Mouse (Mus musculus) MEL (cell line): ENCODE measurements around the gene Pole3. TPM values are rescaled to one million over a fixed set of nuclear protein-coding genes. Genes with fewer than 3 reads are reported as not detected.

ENCODE experiments used
- DNase-seq: peaks from one replicate; pipeline ENCODE4 v3.0.0; 2011; ENCODE audit warnings: low read depth, low spot score
- H3K27ac ChIP-seq: 2 replicates; pipeline ENCODE4 v1.5.1; 2012; ENCODE audit warnings: low read depth, mild to moderate bottlenecking, control low read depth, low read length, moderate library complexity; ENCODE audit not compliant: control insufficient read depth
- H3K27me3 ChIP-seq, 2 experiments: fragments of 150-350 bp in 1 of 2; sonication (generic) in 1 of 2; 2 replicates each; pipeline ENCODE4 v1.6.1; 2012; ENCODE audit warnings: low read length in 2 of 2, mild to moderate bottlenecking in 2 of 2, improper control_type of control experiment in 1 of 2, moderate library complexity in 1 of 2; ENCODE audit not compliant: insufficient read depth in 2 of 2, control insufficient read depth in 1 of 2
- H3K36me3 ChIP-seq, 2 experiments: 2 replicates each; pipeline ENCODE4 v1.6.1; 2012 to 2014; ENCODE audit warnings: low read length in 2 of 2, improper control_type of control experiment in 1 of 2, inconsistent platforms in 1 of 2, mild to moderate bottlenecking in 1 of 2; ENCODE audit not compliant: insufficient read depth in 2 of 2, control insufficient read depth in 1 of 2
- H3K4me1 ChIP-seq, 2 experiments: fragments of 150-350 bp in 1 of 2; sonication (generic) in 1 of 2; 2 replicates each; pipeline ENCODE4 v1.6.1; 2012; ENCODE audit warnings: low read length in 2 of 2, improper control_type of control experiment in 1 of 2, mild to moderate bottlenecking in 1 of 2; ENCODE audit not compliant: insufficient read depth in 2 of 2, control insufficient read depth in 1 of 2
- H3K4me3 ChIP-seq, 2 experiments: fragments of 150-350 bp in 1 of 2; sonication (generic) in 1 of 2; 2 replicates each; pipeline ENCODE4 v1.5.1; 2012; ENCODE audit warnings: low read depth in 2 of 2, low read length in 2 of 2, mild to moderate bottlenecking in 2 of 2, moderate library complexity in 2 of 2, control low read depth in 1 of 2, improper control_type of control experiment in 1 of 2; ENCODE audit not compliant: control insufficient read depth in 1 of 2, insufficient read depth in 1 of 2
- H3K79me2 ChIP-seq: 2 replicates; pipeline ENCODE4 v1.6.1; 2012; ENCODE audit warnings: mild to moderate bottlenecking, low read length, moderate library complexity; ENCODE audit not compliant: control insufficient read depth, poor library complexity, insufficient read depth
- H3K9ac ChIP-seq: 2 replicates; pipeline ENCODE4 v1.6.1; 2012; ENCODE audit warnings: low read depth, mild to moderate bottlenecking, control low read depth, low read length, moderate library complexity; ENCODE audit not compliant: control insufficient read depth, poor library complexity, severe bottlenecking
- H3K9me3 ChIP-seq: fragments of 150-350 bp; sonication (generic); replicated peaks from 2 replicates; pipeline ENCODE4 v1.6.1; 2012; ENCODE audit warnings: mild to moderate bottlenecking, low read length, improper control_type of control experiment, moderate library complexity; ENCODE audit not compliant: insufficient read depth
- CTCF ChIP-seq, 3 experiments: IDR thresholded peaks in 2 of 3; conservative IDR thresholded peaks in 1 of 3; 2 replicates each; pipeline ENCODE4 v1.5.1; 2011 to 2012; ENCODE audit warnings: low read length in 3 of 3, low read depth in 2 of 3, mild to moderate bottlenecking in 2 of 3, improper control_type of control experiment in 1 of 3, inconsistent platforms in 1 of 3, mixed read lengths in 1 of 3, moderate library complexity in 1 of 3; ENCODE audit not compliant: control insufficient read depth in 1 of 3, insufficient read depth in 1 of 3, poor library complexity in 1 of 3, severe bottlenecking in 1 of 3
- E2F4 ChIP-seq: IDR thresholded peaks from 2 replicates; pipeline ENCODE4 v1.6.1; 2011; ENCODE audit warnings: low read depth, low read length, improper control_type of control experiment, borderline replicate concordance
- ETS1 ChIP-seq: IDR thresholded peaks from 2 replicates; pipeline ENCODE4 v1.6.1; 2012; ENCODE audit warnings: low read depth, mild to moderate bottlenecking, inconsistent platforms, low read length, improper control_type of control experiment, moderate library complexity
- HCFC1 ChIP-seq: IDR thresholded peaks from 2 replicates; pipeline ENCODE4 v1.6.1; 2012; ENCODE audit warnings: low read depth, mild to moderate bottlenecking, inconsistent platforms, low read length, improper control_type of control experiment, moderate library complexity
- JUND ChIP-seq: IDR thresholded peaks from 2 replicates; pipeline ENCODE4 v1.6.1; 2011; ENCODE audit warnings: low read depth, mild to moderate bottlenecking, improper control_type of control experiment, low read length
- MAX ChIP-seq: IDR thresholded peaks from 2 replicates; pipeline ENCODE4 v1.6.1; 2011; ENCODE audit warnings: low read length, improper control_type of control experiment
- MAZ ChIP-seq: IDR thresholded peaks from 2 replicates; pipeline ENCODE4 v1.6.1; 2012; ENCODE audit warnings: low read depth, mild to moderate bottlenecking, inconsistent platforms, low read length, improper control_type of control experiment
- MEF2A ChIP-seq: IDR thresholded peaks from 2 replicates; pipeline ENCODE4 v1.6.1; 2014; ENCODE audit warnings: low read depth, mild to moderate bottlenecking, inconsistent platforms, low read length, improper control_type of control experiment; ENCODE audit not compliant: poor library complexity, insufficient replicate concordance, severe bottlenecking; ENCODE audit errors: extremely low read depth
- MXI1 ChIP-seq: IDR thresholded peaks from 2 replicates; pipeline ENCODE4 v1.6.1; 2011; ENCODE audit warnings: mild to moderate bottlenecking, low read depth, low read length, improper control_type of control experiment
- MYB ChIP-seq: IDR thresholded peaks from 2 replicates; pipeline ENCODE4 v1.6.1; 2011; ENCODE audit warnings: mild to moderate bottlenecking, low read depth, low read length, improper control_type of control experiment
- RAD21 ChIP-seq: IDR thresholded peaks from 2 replicates; pipeline ENCODE4 v1.6.1; 2011; ENCODE audit warnings: mild to moderate bottlenecking, low read depth, low read length, improper control_type of control experiment
- RCOR1 ChIP-seq: IDR thresholded peaks from 2 replicates; pipeline ENCODE4 v1.6.1; 2012; ENCODE audit warnings: low read depth, mild to moderate bottlenecking, inconsistent platforms, low read length, improper control_type of control experiment
- TAL1 ChIP-seq: IDR thresholded peaks from 2 replicates; pipeline ENCODE4 v1.6.1; 2012; ENCODE audit warnings: mild to moderate bottlenecking, inconsistent platforms, low read length, moderate library complexity, mixed read lengths
- USF2 ChIP-seq, 2 experiments: IDR thresholded peaks; 2 replicates each; pipeline ENCODE4 v1.6.1; 2011 to 2012; ENCODE audit warnings: improper control_type of control experiment in 2 of 2, low read length in 2 of 2, borderline replicate concordance in 1 of 2, inconsistent platforms in 1 of 2, low read depth in 1 of 2, mild to moderate bottlenecking in 1 of 2; ENCODE audit not compliant: insufficient read depth in 1 of 2
- ZC3H11A ChIP-seq: IDR thresholded peaks from 2 replicates; pipeline ENCODE4 v1.6.1; 2012; ENCODE audit warnings: low read depth, mild to moderate bottlenecking, inconsistent platforms, low read length, improper control_type of control experiment
- ZMIZ1 ChIP-seq: IDR thresholded peaks from 2 replicates; pipeline ENCODE4 v1.6.1; 2012; ENCODE audit warnings: low read depth, mild to moderate bottlenecking, inconsistent platforms, low read length, improper control_type of control experiment, moderate library complexity
- polyA plus RNA-seq, 2 experiments: library from polyadenylated mRNA; stranded (reverse) in 1 of 2; unstranded in 1 of 2; fragments of >175 nt in 1 of 2; fragments of >200 nt in 1 of 2; gene quantifications; 2 replicates each; pipeline versions ENCODE4 v1.2.1 to v1.2.4; 2012; ENCODE audit warnings: low replicate concordance in 2 of 2, low read depth in 1 of 2; ENCODE audit not compliant: insufficient read length in 2 of 2, insufficient read depth in 1 of 2, missing spikeins in 1 of 2
- total RNA-seq: library from RNA; depleted of rRNA; stranded (reverse); fragments of 300-350 nt; gene quantifications from 2 replicates; pipeline ENCODE4 v1.2.3, GENCODE M21; 2012

Pole3 gene
- total and polyA plus RNA-seq, 3 experiments: 63.6 to 103 TPM; not detected in 1

DNA sequence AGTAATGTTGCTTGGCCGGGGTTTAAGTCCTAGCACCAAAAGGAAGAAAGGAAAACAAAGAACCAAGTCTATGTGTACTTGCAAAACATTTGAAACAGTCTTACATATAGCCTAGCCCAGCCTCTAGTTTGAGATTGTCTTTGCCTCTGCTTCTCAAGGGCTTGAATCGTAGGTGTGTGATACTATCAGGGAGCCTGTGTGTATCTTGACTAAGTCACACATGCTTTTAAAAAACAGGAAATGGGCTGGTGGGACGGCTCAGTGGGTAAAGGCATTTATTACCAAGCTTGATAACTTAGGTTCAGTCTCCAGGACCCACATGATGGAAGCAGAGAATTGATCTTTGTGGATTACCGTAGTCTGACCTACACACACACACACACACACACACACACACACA is 37.1 kb upstream of the Pole3 start:
- no peak overlapping the region for H3K9ac ChIP-seq
- peaks cover 0 to 3% of the 10 kb centered on the region in 2 experiments; a peak in 2 of 4 replicates for H3K4me1 ChIP-seq
- no peaks in the 10 kb centered on the region for H3K9me3 ChIP-seq
- no peaks in the 10 kb centered on the region for H3K79me2 ChIP-seq
- H3K27ac ChIP-seq: no peak overlapping the region
- no peaks in the 10 kb centered on the region for H3K27me3 ChIP-seq
- peak; percentile 50 for DNase-seq
- peaks cover 0 to 5% of the 10 kb centered on the region in 2 experiments; a peak in 1 of 4 replicates for H3K36me3 ChIP-seq
- TF ChIP-seq MAZ: no peak
- TF ChIP-seq USF2 (IDR thresholded peaks at IDR 0.05; ENCODE audit: borderline replicate concordance in 1 of 2, insufficient read depth in 1 of 2, low read depth in 1 of 2, low read length in 2 of 2): no peak
- no peak for TF ChIP-seq ZC3H11A
- TF ChIP-seq MAX: no peak
- TF ChIP-seq MXI1: peak; percentile 31; the same call in 1 of the 2 replicates
- no peak for TF ChIP-seq ZMIZ1
- no peak for TF ChIP-seq MYB
- TF ChIP-seq CTCF (IDR thresholded peaks at IDR 0.05 in 2 of 3, conservative IDR thresholded peaks at IDR 0.05 in 1 of 3; ENCODE audit: control insufficient read depth in 1 of 3, insufficient read depth in 1 of 3, low read depth in 2 of 3, low read length in 3 of 3, poor library complexity in 1 of 3, severe bottlenecking in 1 of 3): no peak
- TF ChIP-seq JUND: no peak
- TF ChIP-seq, all 39 proteins: peak for 1
- H3K4me3 ChIP-seq: peak overlapping the region in 1 of 2 experiments; percentile 4; a peak in 1 of 4 replicates

- no peak overlapping the region for H3K27ac ChIP-seq
- H3K9me3 ChIP-seq: no peaks in the 10 kb centered on the region
- no peak for TF ChIP-seq E2F4
- no peak for TF ChIP-seq CTCF (IDR thresholded peaks at IDR 0.05 in 2 of 3, conservative IDR thresholded peaks at IDR 0.05 in 1 of 3; ENCODE audit: control insufficient read depth in 1 of 3, insufficient read depth in 1 of 3, low read depth in 2 of 3, low read length in 3 of 3, poor library complexity in 1 of 3, severe bottlenecking in 1 of 3)
- no peak for TF ChIP-seq HCFC1
- no peak for TF ChIP-seq ZC3H11A
- no peak for TF ChIP-seq ETS1
- TF ChIP-seq RCOR1: no peak
- TF ChIP-seq TAL1: no peak
- TF ChIP-seq RAD21: no peak
- no peak for TF ChIP-seq MAX
- no peak for TF ChIP-seq MAZ
- TF ChIP-seq MEF2A: no peak
- H3K4me1 ChIP-seq: peaks cover 0 to 3% of the 10 kb centered on the region in 2 experiments; a peak in 2 of 4 replicates
- H3K36me3 ChIP-seq: peaks cover 0 to 5% of the 10 kb centered on the region in 2 experiments; a peak in 1 of 4 replicates
- H3K79me2 ChIP-seq: no peaks in the 10 kb centered on the region
- H3K4me3 ChIP-seq: peak overlapping the region in 1 of 2 experiments; percentile 4; a peak in 1 of 4 replicates
- no peak overlapping the region for H3K9ac ChIP-seq
- H3K27me3 ChIP-seq: no peaks in the 10 kb centered on the region
- no peak for DNase-seq
These were observed 36.7 kb upstream of the Pole3 start for GRCm38 (mm10) chr4:62561630-62562001.
